Mouse (Mus musculus): ENCODE data around the gene Prss41. TPM values are rescaled to one million over a fixed set of nuclear protein-coding genes. Genes with fewer than 3 reads are reported as not detected.
"Not testable (repeated sequence)": the region's sequence is repeated elsewhere in the genome, so short reads cannot be mapped to it uniquely, and the experiment has no call there.

Gene Prss41
- total RNA-seq (2021) = not detected

DNA sequence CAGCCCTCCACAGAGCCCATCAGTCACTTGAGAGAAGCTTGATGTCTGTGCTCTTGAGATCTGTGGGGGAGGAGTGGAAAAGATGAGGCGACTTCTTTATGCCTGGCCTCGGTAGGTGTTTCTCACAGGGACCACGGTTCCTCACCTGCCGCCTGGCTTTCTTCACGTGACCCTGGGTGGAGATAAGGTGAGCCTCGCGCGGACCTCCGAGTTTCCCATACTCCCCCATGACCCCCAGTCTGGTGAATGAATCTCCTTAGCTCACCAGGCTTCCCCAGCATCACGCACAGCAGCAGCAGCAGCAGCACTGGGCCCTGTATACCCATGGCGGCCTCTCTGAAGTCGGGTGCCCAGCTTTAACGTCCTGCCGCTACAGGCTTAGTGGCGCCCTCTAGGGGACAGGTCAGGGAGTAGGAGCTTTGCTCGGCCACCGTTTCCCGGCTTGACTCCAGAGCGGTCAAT is at the start of gene Prss41, which contains the start of gene Prss32:
Gene Prss41 (minus strand): TSS at position 361 of the 462 bp plus-strand sequence.
Gene Prss32 (plus strand): TSS at position 44 of the 462 bp plus-strand sequence.
- no peak for DNase-seq (ENCODE audit: low spot score)
- intact Hi-C loops (cut with DNase I) = loop anchor here (5.0 kb wide), 1 partner anchor 97 kb away; the partner anchor contains the start of gene Kremen2

DNA sequence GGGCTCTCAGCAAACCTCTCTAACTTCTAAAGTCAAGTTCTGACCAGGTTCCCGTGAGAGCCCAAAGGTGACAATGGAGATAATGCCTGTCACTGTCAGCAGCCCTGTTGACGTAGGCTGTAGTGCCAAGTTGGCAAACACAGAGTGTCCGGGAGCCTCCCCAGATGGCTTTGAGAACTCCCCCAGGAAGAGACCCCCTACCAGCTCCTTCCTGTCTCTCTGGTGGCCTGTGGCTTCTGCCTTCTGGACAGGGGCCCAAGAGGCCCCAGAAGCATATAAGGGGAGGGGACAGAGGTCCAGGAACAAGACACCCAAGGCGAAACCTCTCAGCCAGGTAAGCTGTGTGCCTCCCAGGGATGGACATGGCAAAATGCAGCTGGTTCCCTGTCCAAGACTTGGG is 36.6 kb upstream of the Prss41 start, which contains the start of the genes Dcpp1 and Dcpp2:
Gene Dcpp1 (plus strand): TSS at position 301 of the 400 bp plus-strand sequence.
Gene Dcpp2 (plus strand): TSS at position 305 of the 400 bp plus-strand sequence.
- intact Hi-C loops (cut with DNase I); DNase-seq (ENCODE audit: low spot score): not testable (repeated sequence)

DNA sequence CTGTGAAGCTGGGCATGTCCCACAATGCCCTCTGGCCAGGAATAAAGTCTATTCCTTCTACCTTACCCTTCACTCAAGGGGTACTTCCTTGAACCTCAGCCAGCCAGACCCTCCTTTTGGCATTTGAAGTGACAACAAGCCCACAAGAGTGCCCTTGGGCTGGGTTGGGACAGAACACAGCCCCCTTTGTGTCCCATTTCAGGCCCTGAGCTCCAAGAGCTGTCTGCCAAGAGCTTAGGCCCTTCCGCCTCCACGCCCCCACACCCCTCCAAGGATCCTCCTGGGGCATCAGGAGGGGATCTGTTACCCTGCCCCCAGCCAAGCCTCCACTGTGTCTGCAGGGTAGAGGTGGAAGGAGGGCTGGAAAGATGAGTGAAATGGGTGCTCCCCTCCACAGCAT is 33.2 kb upstream of the Prss41 start:
- no peak for DNase-seq (ENCODE audit: low spot score)
- intact Hi-C loops (cut with DNase I) = no loop called here

DNA sequence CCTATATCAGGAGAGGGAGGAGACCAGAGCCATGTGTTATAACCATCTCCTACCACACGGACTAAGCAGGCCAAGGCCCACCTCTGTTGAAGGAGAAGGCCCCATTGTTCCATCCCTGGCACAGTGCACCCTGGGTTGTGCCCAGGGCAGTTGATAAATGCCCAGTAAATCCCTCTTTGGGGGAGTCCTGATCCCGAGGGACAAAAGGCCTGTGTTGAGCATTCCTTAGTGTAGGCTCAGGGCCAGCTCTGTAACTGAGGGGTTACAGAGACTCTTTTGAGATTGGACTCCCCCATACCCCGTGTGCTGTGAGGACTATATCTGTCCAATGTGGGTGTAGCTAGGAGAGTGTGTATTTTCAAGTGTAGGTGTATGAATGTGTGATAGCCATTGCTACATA is 32.8 kb upstream of the Prss41 start:
- no peak for DNase-seq (ENCODE audit: low spot score)
- intact Hi-C loops (cut with DNase I) = no loop called here

DNA sequence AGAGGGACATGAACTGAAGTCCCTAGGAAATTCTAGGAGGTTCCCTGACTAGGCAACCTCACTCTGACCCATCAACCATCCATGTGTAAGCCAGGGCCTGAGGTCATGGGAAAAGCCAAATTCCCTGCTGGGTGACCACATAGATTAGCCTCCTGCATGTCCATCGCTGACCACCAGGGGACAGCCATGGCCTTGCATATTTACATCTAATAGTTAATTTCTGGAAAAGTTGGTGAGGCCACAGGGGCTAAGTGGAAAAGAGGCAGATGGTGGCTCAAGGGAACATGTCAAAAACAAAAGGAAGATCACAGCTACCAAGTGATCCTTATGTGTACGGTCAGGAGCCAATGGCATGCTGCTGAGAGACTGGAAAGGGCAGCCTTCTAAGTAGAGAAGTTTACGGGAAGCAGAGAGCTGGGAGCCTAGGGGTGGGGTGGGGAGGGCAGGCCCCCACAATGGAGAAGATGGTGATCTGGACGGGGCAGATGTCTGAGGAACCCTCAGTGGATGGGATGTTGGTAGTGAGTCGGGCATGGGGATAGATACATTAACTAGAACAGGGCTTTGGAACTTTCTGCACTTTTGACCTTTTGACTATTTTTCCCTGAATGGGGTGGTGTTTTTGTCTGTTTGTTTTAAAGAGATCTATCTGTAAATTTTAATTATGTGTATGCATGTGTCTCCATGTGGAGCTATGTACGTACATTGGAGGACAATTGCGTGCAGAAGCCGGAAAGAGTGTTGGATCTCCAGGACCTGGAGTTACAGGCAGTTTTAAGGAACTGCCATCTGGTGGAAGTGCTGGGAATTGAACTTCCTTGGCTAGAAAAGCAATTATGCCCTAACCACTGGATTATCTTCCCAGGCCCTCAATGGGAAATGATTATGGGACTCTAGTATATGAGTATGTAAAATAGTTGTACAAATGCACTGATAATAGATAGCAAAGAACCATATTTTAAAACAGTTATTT is 30.2 kb upstream of the Prss41 start:
- intact Hi-C loops (cut with DNase I) = loop anchor here (1.0 kb wide), 1 partner anchor 86 kb away; no protein-coding TSS in a partner anchor

DNA sequence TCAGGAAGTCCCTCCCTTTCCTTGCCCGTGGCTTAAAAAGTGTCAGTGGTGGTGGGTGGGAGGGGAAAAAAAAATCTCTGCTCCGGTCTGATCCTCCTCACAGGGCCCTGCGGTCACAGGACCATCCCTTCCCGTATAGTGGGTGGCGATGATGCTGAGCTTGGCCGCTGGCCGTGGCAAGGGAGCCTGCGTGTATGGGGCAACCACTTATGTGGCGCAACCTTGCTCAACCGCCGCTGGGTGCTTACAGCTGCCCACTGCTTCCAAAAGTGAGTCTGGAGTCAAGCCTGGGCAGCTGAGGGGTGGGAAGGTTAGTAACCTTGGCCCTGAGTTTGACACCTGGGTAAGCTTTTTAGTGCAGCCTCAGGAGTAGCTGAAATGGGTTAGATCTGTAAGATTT is 24.5 kb upstream of the Prss41 start:
- intact Hi-C loops (cut with DNase I) = no loop called here
- DNase-seq (ENCODE audit: low spot score) = no peak

More for the DNA sequence above, 30.2 kb upstream of the Prss41 start:
- no peak for DNase-seq (ENCODE audit: low spot score)

DNA sequence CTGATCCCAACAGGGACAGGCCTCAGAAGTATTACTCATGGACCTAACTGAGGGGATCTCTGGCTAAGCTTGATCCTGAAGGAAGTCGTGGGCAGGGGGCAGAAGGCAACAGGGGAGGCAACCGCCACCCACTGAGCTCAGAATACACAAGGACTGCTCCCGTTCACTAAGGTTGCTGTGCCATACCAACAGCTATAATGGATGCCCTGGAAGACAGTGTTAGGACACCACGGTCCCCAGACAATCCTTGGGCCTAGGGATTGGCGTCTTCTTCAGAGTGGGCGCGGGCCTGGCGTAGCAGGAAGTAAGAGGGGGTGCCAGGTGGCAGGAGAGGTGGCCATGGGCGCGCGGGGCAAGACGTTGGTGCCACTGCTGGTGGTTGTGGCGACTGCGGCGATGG is 23.8 kb upstream of the Prss41 start, which contains the start of gene Prss21:
Gene Prss21 (plus strand): TSS at position 301 of the 400 bp plus-strand sequence.
- no peak for DNase-seq (ENCODE audit: low spot score)
- intact Hi-C loops (cut with DNase I) = no loop called here

DNA sequence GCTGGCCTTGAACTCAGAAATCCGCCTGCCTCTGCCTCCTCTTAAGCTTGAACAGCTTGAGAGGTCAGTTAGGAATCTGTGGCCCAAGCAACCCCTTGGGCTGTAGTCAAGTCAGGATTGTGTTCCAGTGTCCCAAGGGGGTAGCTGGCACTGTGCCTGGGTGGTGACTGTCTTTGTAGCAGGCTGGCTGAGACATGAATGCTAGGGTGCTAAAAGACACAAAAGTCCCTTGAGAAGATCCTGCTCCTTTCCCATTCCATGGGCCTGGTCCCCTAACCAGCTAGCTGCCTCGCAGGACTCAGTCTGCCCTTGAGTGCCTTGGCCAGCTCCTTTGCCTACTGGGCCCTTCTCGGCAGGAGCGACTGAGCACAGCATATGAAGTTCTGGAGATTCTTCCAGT is 19.0 kb upstream of the Prss41 start:
- intact Hi-C loops (cut with DNase I) = no loop called here
- DNase-seq (ENCODE audit: low spot score) = no peak

DNA sequence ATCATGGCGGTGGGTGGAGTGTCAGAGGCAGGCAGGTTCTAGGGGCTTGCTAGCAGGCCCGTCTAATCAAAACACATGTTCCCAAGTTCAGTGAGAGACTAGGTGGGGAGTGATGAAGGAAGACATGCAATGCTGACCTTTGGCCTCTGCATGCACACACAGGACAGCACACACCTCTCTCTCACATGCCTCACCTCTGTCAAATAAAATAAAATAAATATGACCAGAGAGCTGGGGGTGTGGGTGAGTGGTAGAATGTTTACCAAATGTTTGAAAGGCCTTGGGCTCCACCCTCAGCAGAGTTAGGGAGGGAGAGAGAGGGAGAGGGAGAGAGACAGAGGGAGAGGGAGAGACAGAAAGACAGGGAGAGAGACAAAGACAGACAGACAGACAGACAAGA is 13.9 kb upstream of the Prss41 start:
- no peak for DNase-seq (ENCODE audit: low spot score)

DNA sequence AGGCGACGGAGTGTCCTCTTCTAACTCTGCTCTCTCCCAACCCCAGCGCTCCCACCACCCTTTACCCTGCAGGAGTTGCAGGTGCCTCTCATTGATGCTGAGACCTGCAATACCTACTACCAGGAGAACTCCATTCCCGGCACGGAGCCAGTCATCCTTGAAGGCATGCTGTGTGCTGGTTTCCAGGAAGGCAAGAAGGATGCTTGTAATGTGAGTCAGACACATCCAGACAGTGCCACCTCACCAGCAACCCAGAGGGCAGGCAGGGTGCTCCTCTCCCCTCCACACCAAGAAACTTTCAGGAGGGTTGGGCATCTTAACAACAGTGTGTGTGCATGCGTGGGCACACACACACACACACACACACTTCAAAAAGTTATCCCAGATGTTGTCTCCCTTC is 13.2 kb upstream of the Prss41 start:
- no peak for DNase-seq (ENCODE audit: low spot score)
- intact Hi-C loops (cut with DNase I) = no loop called here

More for the DNA sequence above, 13.9 kb upstream of the Prss41 start:
- intact Hi-C loops (cut with DNase I) = no loop called here

DNA sequence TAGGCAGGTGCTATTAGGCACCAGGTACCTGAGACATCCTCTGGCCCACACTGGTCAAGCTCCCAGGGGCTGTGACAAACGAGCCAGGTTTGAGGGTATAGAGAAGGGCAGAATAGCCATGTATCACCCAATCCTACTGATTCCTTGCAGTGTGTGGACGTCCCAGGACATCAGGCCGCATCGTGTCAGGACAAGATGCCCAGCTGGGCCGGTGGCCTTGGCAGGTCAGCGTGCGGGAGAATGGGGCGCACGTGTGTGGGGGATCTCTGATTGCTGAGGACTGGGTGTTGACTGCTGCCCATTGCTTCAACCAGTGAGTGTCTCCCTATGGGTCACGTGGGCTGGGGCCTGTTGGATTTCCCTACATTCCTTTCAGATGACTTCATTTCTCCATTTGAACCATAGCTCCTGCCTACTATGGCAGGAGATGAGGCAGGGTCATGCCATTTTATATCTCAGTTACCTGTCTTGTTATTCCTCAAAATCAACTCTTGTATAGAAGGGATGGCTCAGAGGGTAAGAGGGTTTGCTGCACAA is 10.3 kb upstream of the Prss41 start:
- no peak for DNase-seq (ENCODE audit: low spot score)
- intact Hi-C loops (cut with DNase I) = no loop called here

DNA sequence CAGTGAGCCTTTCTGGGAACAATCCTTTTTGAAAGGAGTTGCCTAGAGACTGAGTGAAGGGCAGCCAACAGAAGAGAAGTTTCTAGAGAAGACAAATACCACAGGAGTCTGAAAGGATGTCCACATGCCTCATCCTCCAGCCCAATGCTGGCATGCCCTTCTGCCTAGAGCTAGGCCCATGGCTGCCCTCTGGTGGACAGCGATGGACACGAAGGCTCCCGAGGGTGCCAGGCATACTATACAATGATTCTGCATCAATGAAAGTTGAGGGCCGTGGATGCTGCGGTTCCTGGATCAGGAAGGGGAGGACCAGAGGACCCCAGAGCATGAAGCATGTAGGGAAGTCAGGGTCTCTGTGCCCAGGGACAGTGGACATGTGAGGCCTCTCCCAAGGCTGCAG is 9.3 kb upstream of the Prss41 start:
- intact Hi-C loops (cut with DNase I) = no loop called here
- no peak for DNase-seq (ENCODE audit: low spot score)

DNA sequence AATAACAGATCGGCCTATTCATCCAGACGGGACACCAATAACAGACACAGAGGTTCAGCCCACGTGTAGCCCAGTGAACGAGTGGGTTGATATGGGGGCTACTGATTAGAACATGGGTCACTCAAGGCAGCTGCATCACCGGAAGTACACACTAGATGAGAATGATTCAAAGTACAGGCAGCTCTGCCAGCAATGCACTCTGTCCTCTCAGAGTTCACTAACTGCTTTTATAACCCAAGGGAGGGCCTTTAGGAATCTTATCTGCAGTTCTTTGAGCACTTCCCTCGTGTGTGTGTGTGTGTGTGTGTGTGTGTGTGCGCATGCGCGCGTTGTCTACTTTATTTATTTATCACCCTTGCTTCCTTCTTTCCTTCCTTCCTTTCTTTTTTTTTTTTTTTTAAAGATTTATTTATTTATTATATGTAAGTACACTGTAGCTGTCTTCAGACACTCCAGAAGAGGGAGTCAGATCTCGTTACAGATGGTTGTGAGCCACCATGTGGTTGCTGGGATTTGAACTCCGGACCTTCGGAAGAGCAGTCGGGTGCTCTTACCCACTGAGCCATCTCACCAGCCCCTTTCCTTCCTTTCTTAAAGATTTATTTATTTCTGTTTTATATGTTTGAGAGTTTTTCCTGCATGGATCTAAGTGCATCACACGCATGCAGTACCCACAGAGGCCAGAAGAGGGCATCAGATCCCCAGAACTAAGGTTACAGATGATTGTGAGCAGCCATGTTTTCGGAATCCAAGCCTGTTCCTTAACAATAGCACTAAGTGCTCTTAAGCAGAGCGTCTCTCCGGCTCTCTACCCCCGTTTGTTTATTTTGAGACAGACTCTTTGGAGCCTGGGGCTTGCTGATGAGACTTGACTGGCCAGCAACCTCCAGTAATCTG is 7.1 kb upstream of the Prss41 start:
- no peak for DNase-seq (ENCODE audit: low spot score)
- intact Hi-C loops (cut with DNase I) = loop anchor here (1.0 kb wide), 1 partner anchor 109 kb away; no protein-coding TSS in a partner anchor

DNA sequence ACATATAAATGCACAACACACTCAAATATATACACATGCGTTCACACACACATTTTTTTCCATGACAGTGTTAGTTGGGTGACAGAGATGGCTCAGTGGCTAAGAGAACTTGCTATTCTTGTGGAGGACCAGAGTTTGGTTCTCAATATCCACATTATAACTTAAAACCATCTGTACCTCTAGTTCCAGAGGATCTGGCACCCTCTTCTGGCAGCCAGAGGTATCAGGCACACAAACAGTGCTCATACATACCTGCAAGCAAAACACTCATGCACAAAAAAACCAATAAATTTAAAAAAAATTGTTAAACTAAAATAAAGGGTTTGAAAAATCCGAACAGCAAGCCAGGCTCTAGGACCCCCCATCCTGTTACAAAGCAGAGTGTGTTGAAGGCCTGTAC is 6.1 kb upstream of the Prss41 start:
- intact Hi-C loops (cut with DNase I) = no loop called here
- no peak for DNase-seq (ENCODE audit: low spot score)

DNA sequence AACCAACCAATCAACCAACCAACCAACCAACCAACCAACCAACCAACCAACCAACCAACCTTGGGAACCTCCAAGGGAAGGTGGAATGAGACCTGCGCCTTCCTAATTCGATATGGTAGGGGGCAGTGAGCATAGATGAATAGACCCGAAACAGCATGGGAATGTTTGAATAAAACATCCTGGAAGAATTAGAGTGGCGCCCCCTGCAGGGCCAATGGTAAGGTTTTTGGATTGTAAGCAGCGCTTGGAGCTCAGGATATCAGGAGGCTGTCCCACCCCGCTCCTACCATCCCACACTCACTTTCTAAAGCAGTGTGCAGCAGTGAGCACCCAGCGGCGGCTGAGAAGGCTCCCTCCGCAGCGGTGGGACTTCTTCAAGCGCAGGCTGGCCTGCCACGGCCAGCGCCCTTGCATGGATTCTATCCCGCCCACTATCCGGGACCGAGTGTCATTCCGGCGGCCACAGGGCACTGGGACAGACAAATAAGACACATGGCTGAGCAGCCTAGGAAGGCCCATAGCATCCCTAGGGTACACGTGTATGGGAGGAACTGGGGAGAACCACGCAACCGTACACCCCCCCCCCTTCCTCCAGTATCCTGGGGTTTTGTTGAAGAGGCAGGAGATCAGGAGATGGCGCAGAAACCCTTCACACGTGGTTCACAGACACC is 696 bp downstream of the Prss41 start:
- DNase-seq (ENCODE audit: low spot score) = no peak
- intact Hi-C loops (cut with DNase I) = loop anchor here (5.0 kb wide), 1 partner anchor 96 kb away; the partner anchor contains the start of gene Kremen2

DNA sequence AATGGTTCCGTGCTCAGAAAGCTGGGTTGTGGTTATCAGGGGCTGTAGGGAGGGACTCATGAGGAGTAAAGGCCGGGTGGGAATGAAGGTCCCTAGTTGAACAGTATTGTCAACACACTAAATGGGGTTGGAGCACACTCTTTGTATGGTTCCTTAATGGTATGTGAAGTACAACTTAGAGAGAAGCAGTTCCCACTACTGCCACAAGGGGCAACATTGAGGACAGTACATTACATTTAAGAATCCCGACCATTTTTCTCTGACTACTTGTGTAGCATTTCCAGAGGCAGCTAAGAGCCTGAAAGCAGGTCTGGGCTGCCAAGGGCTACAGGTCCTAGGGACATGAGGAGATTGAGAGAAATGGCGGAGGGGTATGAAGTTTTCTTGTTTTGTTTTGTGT is 2.8 kb downstream of the Prss41 start:
- no peak for DNase-seq (ENCODE audit: low spot score)
- intact Hi-C loops (cut with DNase I) = loop anchor here (2.0 to 5.0 kb wide), 2 partner anchors 64 to 94 kb away; partner anchors contain the start of gene Kremen2

DNA sequence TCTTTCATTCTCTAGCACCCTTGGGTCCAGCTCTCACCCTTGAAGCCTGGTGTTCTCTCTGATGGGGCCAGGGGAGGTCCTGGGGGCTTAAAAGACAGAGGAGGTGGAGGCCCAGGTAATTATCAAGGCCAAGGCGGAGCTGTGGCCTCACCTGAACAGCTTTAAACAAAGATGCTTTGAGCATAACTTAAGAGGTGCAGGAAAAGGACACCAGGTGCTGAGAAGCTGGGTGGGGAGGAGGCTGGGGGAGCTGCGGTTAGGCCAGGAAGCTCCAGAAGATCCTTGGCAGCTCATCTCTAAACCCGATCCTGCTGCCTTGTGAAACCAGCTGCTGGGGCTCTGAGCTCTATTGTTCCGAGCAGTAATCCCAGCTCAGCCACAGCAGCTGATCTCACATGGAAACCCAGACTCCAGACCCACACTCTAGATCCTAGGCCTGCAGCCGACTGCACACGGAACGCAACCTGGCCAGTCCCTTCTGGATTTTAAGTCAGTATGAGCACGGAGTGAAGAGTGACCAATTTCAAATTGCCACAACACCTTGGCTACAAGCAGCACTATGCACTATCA is 7.9 kb downstream of the Prss41 start, which contains the start of gene Prss33:
Gene Prss33 (minus strand): TSS at position 51 of the 570 bp plus-strand sequence.
- no peak for DNase-seq (ENCODE audit: low spot score)
- intact Hi-C loops (cut with DNase I) = no loop called here

DNA sequence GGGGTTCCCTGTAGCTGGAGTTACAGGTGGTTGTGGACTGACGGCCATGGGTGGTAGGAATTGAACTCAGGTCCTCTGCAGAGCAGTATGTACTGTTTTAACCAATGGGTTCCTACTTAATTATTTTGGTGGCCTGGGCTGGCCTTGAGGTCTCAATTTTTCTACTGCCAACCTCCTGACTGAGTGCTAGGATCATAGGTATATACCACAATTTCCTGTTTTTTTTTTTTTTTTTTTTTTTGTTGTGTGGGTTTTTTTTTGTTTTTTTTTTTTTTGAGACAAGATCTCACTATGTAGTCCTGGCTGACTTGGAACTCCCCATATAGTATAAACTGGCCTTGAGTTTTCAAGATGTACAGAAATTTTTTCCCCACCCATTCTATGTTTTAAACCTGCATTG is 12.8 kb downstream of the Prss41 start:
- intact Hi-C loops (cut with DNase I) = no loop called here
- no peak for DNase-seq (ENCODE audit: low spot score)
